Mouse (Mus musculus) MEL (cell line): ENCODE measurements at regions not wholly inside any gene's neighbourhood (a gene's known extent, or its start where the extent isn't known, plus 50 kb on each side); places are given as distances from the start of the nearest gene placed in this dataset.
A peak's percentile ranks its signal among the peaks of the same experiment; 100 is the strongest.

ENCODE experiments used
- DNase-seq: peaks from one replicate; pipeline ENCODE4 v3.0.0; 2011; ENCODE audit warnings: low read depth, low spot score
- H3K27ac ChIP-seq: 2 replicates; pipeline ENCODE4 v1.5.1; 2012; ENCODE audit warnings: low read depth, mild to moderate bottlenecking, control low read depth, low read length, moderate library complexity; ENCODE audit not compliant: control insufficient read depth
- H3K27me3 ChIP-seq, 2 experiments: fragments of 150-350 bp in 1 of 2; sonication (generic) in 1 of 2; 2 replicates each; pipeline ENCODE4 v1.6.1; 2012; ENCODE audit warnings: low read length in 2 of 2, mild to moderate bottlenecking in 2 of 2, improper control_type of control experiment in 1 of 2, moderate library complexity in 1 of 2; ENCODE audit not compliant: insufficient read depth in 2 of 2, control insufficient read depth in 1 of 2
- H3K36me3 ChIP-seq, 2 experiments: 2 replicates each; pipeline ENCODE4 v1.6.1; 2012 to 2014; ENCODE audit warnings: low read length in 2 of 2, improper control_type of control experiment in 1 of 2, inconsistent platforms in 1 of 2, mild to moderate bottlenecking in 1 of 2; ENCODE audit not compliant: insufficient read depth in 2 of 2, control insufficient read depth in 1 of 2
- H3K4me1 ChIP-seq, 2 experiments: fragments of 150-350 bp in 1 of 2; sonication (generic) in 1 of 2; 2 replicates each; pipeline ENCODE4 v1.6.1; 2012; ENCODE audit warnings: low read length in 2 of 2, improper control_type of control experiment in 1 of 2, mild to moderate bottlenecking in 1 of 2; ENCODE audit not compliant: insufficient read depth in 2 of 2, control insufficient read depth in 1 of 2
- H3K4me3 ChIP-seq, 2 experiments: fragments of 150-350 bp in 1 of 2; sonication (generic) in 1 of 2; 2 replicates each; pipeline ENCODE4 v1.5.1; 2012; ENCODE audit warnings: low read depth in 2 of 2, low read length in 2 of 2, mild to moderate bottlenecking in 2 of 2, moderate library complexity in 2 of 2, control low read depth in 1 of 2, improper control_type of control experiment in 1 of 2; ENCODE audit not compliant: control insufficient read depth in 1 of 2, insufficient read depth in 1 of 2
- H3K79me2 ChIP-seq: 2 replicates; pipeline ENCODE4 v1.6.1; 2012; ENCODE audit warnings: mild to moderate bottlenecking, low read length, moderate library complexity; ENCODE audit not compliant: control insufficient read depth, poor library complexity, insufficient read depth
- H3K9ac ChIP-seq: 2 replicates; pipeline ENCODE4 v1.6.1; 2012; ENCODE audit warnings: low read depth, mild to moderate bottlenecking, control low read depth, low read length, moderate library complexity; ENCODE audit not compliant: control insufficient read depth, poor library complexity, severe bottlenecking
- H3K9me3 ChIP-seq: fragments of 150-350 bp; sonication (generic); replicated peaks from 2 replicates; pipeline ENCODE4 v1.6.1; 2012; ENCODE audit warnings: mild to moderate bottlenecking, low read length, improper control_type of control experiment, moderate library complexity; ENCODE audit not compliant: insufficient read depth
- CHD2 ChIP-seq: IDR thresholded peaks from 2 replicates; pipeline ENCODE4 v1.6.1; 2011; ENCODE audit warnings: low read length, improper control_type of control experiment
- CTCF ChIP-seq, 3 experiments: IDR thresholded peaks in 2 of 3; conservative IDR thresholded peaks in 1 of 3; 2 replicates each; pipeline ENCODE4 v1.5.1; 2011 to 2012; ENCODE audit warnings: low read length in 3 of 3, low read depth in 2 of 3, mild to moderate bottlenecking in 2 of 3, improper control_type of control experiment in 1 of 3, inconsistent platforms in 1 of 3, mixed read lengths in 1 of 3, moderate library complexity in 1 of 3; ENCODE audit not compliant: control insufficient read depth in 1 of 3, insufficient read depth in 1 of 3, poor library complexity in 1 of 3, severe bottlenecking in 1 of 3
- E2F4 ChIP-seq: IDR thresholded peaks from 2 replicates; pipeline ENCODE4 v1.6.1; 2011; ENCODE audit warnings: low read depth, low read length, improper control_type of control experiment, borderline replicate concordance
- ETS1 ChIP-seq: IDR thresholded peaks from 2 replicates; pipeline ENCODE4 v1.6.1; 2012; ENCODE audit warnings: low read depth, mild to moderate bottlenecking, inconsistent platforms, low read length, improper control_type of control experiment, moderate library complexity
- GABPA ChIP-seq: IDR thresholded peaks from 2 replicates; pipeline ENCODE4 v1.6.1; 2012; ENCODE audit warnings: low read depth, mild to moderate bottlenecking, inconsistent platforms, low read length, improper control_type of control experiment, moderate library complexity
- HCFC1 ChIP-seq: IDR thresholded peaks from 2 replicates; pipeline ENCODE4 v1.6.1; 2012; ENCODE audit warnings: low read depth, mild to moderate bottlenecking, inconsistent platforms, low read length, improper control_type of control experiment, moderate library complexity
- JUND ChIP-seq: IDR thresholded peaks from 2 replicates; pipeline ENCODE4 v1.6.1; 2011; ENCODE audit warnings: low read depth, mild to moderate bottlenecking, improper control_type of control experiment, low read length
- KAT2A ChIP-seq: conservative IDR thresholded peaks from 2 replicates; pipeline ENCODE4 v1.6.1; 2012; ENCODE audit warnings: low read depth, low read length, improper control_type of control experiment, inconsistent platforms
- MAFK ChIP-seq: IDR thresholded peaks from 2 replicates; pipeline ENCODE4 v1.6.1; 2011; ENCODE audit warnings: low read depth, mild to moderate bottlenecking, low read length, improper control_type of control experiment, borderline replicate concordance
- MAX ChIP-seq: IDR thresholded peaks from 2 replicates; pipeline ENCODE4 v1.6.1; 2011; ENCODE audit warnings: low read length, improper control_type of control experiment
- MXI1 ChIP-seq: IDR thresholded peaks from 2 replicates; pipeline ENCODE4 v1.6.1; 2011; ENCODE audit warnings: mild to moderate bottlenecking, low read depth, low read length, improper control_type of control experiment
- RAD21 ChIP-seq: IDR thresholded peaks from 2 replicates; pipeline ENCODE4 v1.6.1; 2011; ENCODE audit warnings: mild to moderate bottlenecking, low read depth, low read length, improper control_type of control experiment
- SIN3A ChIP-seq: IDR thresholded peaks from 2 replicates; pipeline ENCODE4 v1.6.1; 2012; ENCODE audit warnings: low read length, improper control_type of control experiment, inconsistent platforms
- TAL1 ChIP-seq: IDR thresholded peaks from 2 replicates; pipeline ENCODE4 v1.6.1; 2012; ENCODE audit warnings: mild to moderate bottlenecking, inconsistent platforms, low read length, moderate library complexity, mixed read lengths
- TBP ChIP-seq: IDR thresholded peaks from 2 replicates; pipeline ENCODE4 v1.8.0; 2011; ENCODE audit warnings: low read depth, low read length, improper control_type of control experiment
- TCF12 ChIP-seq: IDR thresholded peaks from 2 replicates; pipeline ENCODE4 v1.6.1; 2014; ENCODE audit warnings: low read depth, mild to moderate bottlenecking, inconsistent platforms, low read length, improper control_type of control experiment, moderate library complexity
- USF1 ChIP-seq: IDR thresholded peaks from 2 replicates; pipeline ENCODE4 v1.6.1; 2014; ENCODE audit warnings: low read depth, mild to moderate bottlenecking, inconsistent platforms, low read length, improper control_type of control experiment, moderate library complexity
- ZC3H11A ChIP-seq: IDR thresholded peaks from 2 replicates; pipeline ENCODE4 v1.6.1; 2012; ENCODE audit warnings: low read depth, mild to moderate bottlenecking, inconsistent platforms, low read length, improper control_type of control experiment
- ZKSCAN1 ChIP-seq: IDR thresholded peaks from 2 replicates; pipeline ENCODE4 v1.6.1; 2012; ENCODE audit warnings: low read depth, mild to moderate bottlenecking, inconsistent platforms, low read length, improper control_type of control experiment, moderate library complexity
- ZMIZ1 ChIP-seq: IDR thresholded peaks from 2 replicates; pipeline ENCODE4 v1.6.1; 2012; ENCODE audit warnings: low read depth, mild to moderate bottlenecking, inconsistent platforms, low read length, improper control_type of control experiment, moderate library complexity
- ZNF384 ChIP-seq: IDR thresholded peaks from 2 replicates; pipeline ENCODE4 v1.6.1; 2012; ENCODE audit warnings: low read depth, mild to moderate bottlenecking, inconsistent platforms, low read length, improper control_type of control experiment

DNA sequence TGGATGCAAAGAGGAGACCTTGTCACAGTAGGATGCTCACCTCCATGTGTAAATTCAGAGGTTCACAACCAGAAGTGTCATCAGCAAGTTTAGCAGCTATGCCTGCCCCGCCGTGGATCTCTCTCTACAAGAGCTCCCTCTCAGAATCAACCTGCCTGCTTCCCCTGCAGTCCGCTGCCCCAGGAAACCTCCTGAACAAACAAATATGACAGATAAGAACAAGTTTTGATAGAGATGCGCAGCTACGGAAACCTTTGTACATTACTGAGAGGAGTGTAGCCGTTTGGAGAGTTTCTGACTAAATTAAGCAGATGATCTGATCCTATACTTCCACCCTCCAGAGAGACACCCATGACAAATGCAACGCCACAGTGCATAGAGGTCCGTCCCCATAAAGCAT, 88.8 kb upstream of the Cadm1 start (continued):
- TF ChIP-seq ZKSCAN1 (no peak), ZMIZ1 (0 out of 2 replicates have a peak, but pooled peaks have one; percentile 29), GABPA (no peak), MXI1 (no peak), CHD2 (no peak)
- TF ChIP-seq, all 39 proteins: peak for 11

- Histone ChIP-seq H3K36me3 (peaks cover 0 to 18% of the 10 kb centered on the region in 2 experiments; a peak in 2 of 4 replicates), H3K79me2 (no peaks in the 10 kb centered on the region), H3K4me1 (peaks cover 15 to 36% of the 10 kb centered on the region in 2 experiments), H3K4me3 (no peak overlapping the region), H3K27me3 (no peaks in the 10 kb centered on the region)
- TF ChIP-seq JUND (no peak), MAX (no peak), MXI1 (no peak), ETS1 (no peak), ZKSCAN1 (no peak), TAL1 (no peak), USF1 (no peak), TBP (no peak), GABPA (no peak), E2F4 (no peak), CTCF (IDR thresholded peaks at IDR 0.05 in 2 of 3, conservative IDR thresholded peaks at IDR 0.05 in 1 of 3; ENCODE audit: control insufficient read depth in 1 of 3, insufficient read depth in 1 of 3, low read depth in 2 of 3, low read length in 3 of 3, poor library complexity in 1 of 3, severe bottlenecking in 1 of 3) (no peak), RAD21 (no peak), ZC3H11A (no peak), SIN3A (no peak), ZNF384 (no peak), TCF12 (no peak), MAFK (no peak), HCFC1 (no peak), KAT2A (no peak)
- TF ChIP-seq, all 39 proteins: peak for 0
- Histone ChIP-seq H3K9me3 (no peaks in the 10 kb centered on the region), H3K9ac (no peak overlapping the region; the same call in 1 of the 2 replicates), H3K27ac (peak overlapping the region; percentile 57)
- no peak for DNase-seq
These were observed 85.8 kb upstream of the Cadm1 start for GRCm38 (mm10) chr9:47444168-47444567.
